Mouse (Mus musculus) C2C12 (cell line): ENCODE data around the gene Defb47.

ENCODE experiments used
- CTCF ChIP-seq: IDR thresholded peaks from one replicate; pipeline ENCODE4 v1.5.1; 2011; ENCODE audit not compliant: control insufficient read depth, insufficient read depth, insufficient read length
- MAX ChIP-seq: IDR thresholded peaks from one replicate; pipeline ENCODE4 v1.6.1; 2011; ENCODE audit warnings: mild to moderate bottlenecking, control low read depth
- MYOG ChIP-seq: IDR thresholded peaks from one replicate; pipeline ENCODE4 v1.6.1; 2011; ENCODE audit not compliant: control insufficient read depth, insufficient read length; ENCODE audit errors: extremely low read depth

- TF ChIP-seq CTCF (no peak), MYOG (no peak), MAX (no peak)
Observed at GRCm38 (mm10) chr14:62963632-62964031, 34.2 kb upstream of the Defb47 start.
